Mouse (Mus musculus): ENCODE measurements around the gene Bet1l.

GRCm38 (mm10) chr7:140894611-140895010, 37.2 kb upstream of the Bet1l start:
- TF ChIP-seq POLR2A (IDR thresholded peaks at IDR 0.05; ENCODE audit: low read depth, low read length) = no peak
- no peak for TF ChIP-seq CTCF (IDR thresholded peaks at IDR 0.05; ENCODE audit: borderline replicate concordance, insufficient read depth, low read length)

Data from embryonic fibroblast, embryonic 13.5 days (primary cell).